Mouse (Mus musculus): ENCODE results near the gene Pycr1. TPM values are rescaled to one million over a fixed set of nuclear protein-coding genes. Genes with fewer than 3 reads are reported as not detected.

Pycr1 gene
- 0.72 TPM for polyA plus RNA-seq (2017; shearing (Covaris generic))

DNA sequence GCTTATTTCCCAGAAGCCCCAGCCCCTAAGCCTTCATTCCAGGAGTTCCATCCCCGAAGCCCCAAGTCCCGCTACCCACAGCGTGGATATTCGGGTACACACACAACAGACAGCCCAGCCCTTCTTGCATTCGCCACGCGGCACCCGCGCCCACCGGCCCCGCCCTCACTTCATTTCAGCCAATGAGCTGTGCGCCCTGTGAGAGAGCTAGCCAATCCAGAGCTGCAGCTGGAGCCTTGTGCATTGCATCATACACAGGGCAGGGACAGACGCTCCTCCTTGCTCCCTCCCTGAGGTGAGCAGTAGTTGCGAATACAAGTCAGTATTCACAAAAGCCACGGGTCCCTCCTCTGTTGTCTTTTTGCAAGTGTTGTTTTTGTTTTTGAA lies at the start of gene Pycr1:
Pycr1 (minus strand) TSS at position 169 of the 387 bp plus-strand sequence.

DNA sequence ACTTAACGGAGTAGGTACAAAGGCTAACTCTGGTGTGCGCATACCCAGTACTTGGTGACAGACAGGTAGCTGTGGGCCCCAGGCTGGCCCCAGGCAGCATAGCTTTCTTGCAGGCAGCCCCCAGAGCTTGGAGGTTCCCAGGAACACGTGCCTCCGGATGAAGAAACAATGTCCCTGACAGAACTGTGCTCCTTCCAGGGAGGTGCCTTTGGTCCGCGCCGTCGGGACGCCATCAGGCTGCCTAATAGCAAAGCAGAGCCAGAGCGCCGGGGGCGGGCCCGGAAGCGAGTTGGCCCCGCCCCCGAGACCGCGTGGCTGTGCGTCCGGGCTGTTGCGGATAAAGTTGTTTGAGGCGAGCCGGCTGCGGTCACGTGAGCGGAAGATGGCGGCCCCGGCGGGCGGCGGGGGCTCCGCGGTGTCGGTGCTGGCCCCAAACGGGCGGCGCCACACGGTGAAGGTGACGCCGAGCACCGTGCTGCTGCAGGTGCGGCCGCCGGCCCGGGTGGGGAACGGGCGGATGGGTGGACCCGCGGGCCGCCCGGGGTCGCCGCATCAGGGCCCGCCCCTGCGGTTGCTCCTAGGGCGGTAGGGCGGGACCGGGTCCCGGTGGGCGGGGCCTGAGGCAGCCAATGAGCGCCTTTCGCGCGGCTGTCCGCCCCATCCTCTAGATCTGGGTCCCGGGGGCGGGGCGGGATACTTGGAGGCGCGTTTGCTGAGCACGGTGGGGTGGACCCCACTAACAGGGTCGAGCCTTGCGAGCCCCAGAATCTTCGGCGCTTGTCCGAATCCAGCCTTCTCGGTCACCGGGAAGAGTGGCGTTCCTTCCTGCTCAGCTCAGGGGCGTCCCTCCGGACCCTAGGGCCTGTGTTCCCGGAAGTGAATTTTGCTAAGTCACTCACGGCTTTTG lies 29.4 kb upstream of the Pycr1 start, which contains the start of gene Aspscr1:
Aspscr1 (plus strand) TSS at position 287 of the 907 bp plus-strand sequence.

DNA sequence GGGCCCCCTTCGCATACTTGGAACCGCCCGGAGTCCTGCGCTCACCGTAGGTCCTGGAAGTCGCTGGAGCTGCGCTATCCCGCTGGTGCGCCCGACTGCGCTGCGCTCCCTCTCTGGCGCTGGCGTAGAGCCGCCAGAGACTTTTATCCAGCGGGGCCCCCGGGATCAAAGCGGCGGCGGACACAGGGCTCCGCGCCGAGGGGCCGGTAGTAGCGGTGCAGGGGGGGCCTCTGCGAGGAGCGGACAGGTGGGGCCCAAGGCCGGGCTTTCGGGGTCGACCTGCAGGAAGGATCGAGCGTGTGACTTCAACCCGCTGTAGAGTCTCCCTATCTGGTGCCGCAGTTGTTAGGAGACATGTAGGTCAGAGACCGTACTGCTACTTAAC lies 17.5 kb upstream of the Pycr1 start, which contains the start of gene Notum:
Notum (minus strand) TSS at position 100 of the 385 bp plus-strand sequence.

DNA sequence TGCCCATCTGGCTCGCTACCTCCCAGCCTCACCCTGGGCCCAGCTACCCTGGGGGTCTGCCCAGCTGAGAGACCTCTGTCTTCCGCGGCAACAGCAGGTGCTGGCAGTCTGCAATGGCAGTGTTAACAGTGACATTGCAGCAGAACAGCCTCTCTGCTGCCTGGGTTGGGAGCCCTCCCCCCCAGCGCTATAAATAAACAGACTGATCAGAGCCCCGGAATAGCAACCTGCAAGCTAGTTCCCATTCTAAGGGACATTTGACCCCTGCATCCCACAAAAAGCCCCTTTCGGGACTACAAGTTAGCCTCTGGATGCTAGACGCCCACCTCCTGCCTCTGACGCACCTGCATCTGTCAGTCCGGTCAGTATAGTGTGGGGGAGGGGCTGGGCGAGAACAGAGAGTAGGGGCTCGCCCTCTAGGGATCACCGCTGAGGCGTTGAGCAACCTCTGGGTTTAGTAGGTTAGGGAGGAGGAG lies 4.5 kb upstream of the Pycr1 start, which contains the start of gene Myadml2:
Myadml2 (minus strand) TSS at position 158 of the 476 bp plus-strand sequence.

DNA sequence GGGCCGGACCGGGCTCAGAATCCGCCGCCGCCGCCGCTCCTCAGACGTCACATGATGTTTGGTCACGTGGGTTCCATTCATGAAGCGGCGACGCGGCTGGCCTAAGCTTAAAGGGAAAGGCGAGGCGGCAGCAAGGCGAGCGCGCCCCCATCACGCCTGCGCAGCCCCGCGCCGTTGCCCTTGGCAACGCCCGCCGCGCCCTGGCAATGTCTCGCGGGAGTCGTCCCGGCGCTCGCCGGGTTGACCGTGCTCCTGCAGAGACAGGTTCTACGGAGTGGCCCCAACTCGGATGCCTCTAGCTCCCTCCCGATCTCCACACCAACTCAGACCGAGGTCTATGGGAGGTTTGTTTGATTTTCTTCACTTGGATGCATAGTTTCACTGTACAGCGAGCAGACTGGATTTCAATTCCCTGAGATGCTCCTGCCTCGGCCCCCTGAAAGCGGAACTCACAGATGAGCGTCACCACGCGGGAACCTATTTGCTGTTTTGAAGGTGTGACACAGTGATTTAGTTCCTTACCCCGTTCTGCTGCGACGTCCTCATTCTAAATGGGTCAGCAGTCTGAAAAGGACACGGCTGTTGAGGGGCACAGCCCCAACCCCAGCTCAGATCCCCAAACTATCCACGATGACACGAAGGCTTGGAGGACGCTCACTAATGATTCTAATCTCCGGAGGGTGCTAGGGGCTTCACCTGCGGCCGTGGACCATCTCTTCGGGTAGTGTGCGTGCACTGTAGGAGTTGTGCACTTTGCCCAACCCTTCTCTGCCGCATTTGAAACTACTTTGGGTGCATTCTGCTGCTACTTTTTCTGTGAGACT lies 9.8 kb downstream of the Pycr1 start, which contains the start of gene Mafg:
Mafg (minus strand) TSS at position 81 of the 824 bp plus-strand sequence.

DNA sequence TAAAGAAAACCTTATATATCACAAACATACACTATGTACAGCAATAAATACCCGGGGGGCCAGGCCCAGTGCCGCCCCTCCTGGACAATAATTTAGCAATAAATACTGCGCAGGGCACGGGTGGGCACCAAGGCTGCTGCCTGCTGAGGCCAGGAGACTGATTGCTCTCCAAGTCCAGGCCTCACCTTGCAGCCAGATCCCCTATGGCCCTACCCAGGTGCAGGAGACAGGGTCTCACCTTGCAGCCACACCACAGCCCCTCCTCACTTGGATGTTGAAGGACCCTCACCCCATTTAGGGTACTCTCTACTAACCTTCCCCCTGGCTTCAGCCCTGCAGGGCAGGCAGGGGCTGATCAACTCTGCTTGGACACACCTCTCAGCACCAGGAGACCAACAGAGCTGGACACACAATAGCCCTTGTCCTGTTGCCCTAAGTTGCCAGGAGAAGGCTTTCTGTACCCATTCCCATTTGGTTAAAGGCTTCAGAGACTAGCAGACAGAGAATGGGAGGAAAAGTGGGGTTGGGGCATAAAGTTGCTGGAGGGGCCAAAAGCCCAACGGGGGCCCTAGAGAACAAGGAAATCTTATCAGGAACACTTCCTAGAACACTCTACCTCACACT lies 18.3 kb downstream of the Pycr1 start, which contains the start of gene Sirt7:
Sirt7 (minus strand) TSS at position 89 of the 624 bp plus-strand sequence.

DNA sequence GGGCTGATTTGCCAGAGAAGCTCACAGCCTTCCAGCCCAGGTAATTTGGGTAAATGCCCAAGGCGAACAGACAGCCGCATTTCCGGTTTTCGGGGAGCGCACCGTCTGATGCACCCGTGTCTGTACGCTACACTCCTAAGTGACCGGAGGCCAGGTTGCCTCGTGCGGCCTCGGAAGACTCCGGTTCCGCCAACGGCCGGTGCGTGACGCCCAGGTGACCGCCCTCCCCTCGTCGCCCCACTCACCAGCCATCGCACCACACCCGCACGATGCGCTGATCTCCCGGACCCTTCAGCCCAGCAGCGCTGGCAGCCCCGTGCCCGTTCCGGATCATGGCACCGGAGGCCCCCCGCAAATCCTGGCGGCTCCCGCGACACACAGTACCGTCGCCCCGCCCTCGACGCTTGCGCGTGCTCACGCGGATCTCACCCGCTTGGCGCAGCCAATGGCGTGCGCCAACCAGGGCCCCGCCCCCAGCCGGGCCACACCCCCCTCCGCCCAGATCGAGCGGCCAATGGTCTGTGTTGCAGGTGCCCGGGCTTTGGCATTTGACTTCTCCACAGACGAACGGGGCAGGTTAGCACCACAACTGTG lies 26.0 kb downstream of the Pycr1 start, which contains the start of gene Pcyt2:
Pcyt2 (minus strand) TSS at position 418 of the 594 bp plus-strand sequence.

DNA sequence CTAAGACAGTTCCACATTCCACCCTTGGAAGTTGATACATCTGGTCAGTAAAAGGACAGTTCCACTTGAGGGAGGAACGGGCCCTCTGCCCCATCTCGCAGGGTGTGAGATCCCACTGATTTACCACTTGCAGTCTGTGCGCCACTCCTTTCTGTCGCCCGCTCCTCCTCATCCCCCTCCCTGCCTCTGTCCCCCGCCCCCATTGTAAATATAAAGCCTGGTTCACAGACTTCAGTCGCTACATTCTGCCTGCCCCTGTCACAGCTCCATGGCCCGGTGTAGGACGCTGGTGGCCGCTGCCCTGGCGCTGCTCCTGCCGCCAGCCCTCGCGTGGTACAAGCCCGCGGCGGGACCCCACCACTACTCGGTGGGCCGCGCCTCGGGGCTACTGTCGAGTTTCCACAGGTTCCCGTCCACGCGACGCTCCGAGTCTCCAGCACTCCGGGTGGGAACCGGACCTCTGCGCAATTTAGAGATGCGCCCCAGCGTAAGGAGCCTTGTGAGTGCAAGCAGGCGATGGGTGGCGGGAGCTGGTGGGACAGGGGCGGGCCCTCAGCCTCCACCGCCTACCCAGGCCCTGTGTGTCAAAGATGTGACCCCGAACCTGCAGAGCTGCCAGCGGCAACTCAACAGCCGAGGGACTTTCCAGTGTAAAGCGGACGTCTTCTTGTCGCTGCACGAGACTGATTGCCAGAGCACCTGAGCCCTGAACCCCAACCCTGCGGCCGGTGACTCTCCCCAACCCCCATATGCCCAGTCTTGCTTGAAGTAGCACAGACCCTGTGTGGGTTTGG lies 35.1 kb downstream of the Pycr1 start, which contains the start of gene Npb:
Npb (plus strand) TSS at position 237 of the 794 bp plus-strand sequence.

DNA sequence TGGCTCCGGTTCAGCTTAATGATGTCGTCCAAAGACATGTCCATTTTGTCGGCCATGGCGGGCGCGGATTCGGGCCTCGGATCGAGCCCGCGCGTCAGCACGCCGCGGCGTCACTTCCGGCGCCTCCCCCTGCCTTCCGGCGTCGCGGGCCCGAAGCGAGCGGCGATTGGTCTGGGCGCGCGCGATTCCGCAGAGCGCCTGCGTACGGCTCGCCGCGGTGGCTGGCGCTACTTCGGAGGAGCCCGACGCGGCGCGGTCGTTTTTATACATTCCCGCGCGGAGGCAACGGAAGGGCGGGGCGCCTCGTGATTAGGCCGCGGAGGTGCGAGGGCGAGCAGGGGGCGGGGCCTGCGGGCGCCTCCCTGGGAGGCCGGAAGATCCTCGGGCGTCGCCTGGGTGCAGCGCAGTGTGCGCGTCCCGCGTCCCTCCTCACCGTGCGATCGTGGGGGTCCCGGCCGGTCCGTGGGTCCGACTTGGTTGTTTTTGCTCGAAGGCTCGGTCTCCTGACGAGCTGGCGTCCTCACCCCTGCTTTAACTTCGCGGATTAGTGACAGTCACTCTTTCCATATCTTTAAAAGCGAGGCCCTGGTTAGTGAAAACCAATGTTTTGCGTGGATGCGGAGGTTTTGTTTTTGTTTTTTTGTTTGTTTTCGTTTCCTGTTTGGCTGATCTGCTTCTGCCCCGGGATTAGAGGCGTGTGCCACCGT lies 45.1 kb downstream of the Pycr1 start, which contains the start of the genes Alyref and Anapc11:
Alyref (minus strand) TSS at position 83 of the 707 bp plus-strand sequence.
Anapc11 (plus strand) TSS at position 139 of the 707 bp plus-strand sequence.

Other genes with a start within 250 kb of the Pycr1 start
- 7.2 TPM for gene Nploc4, start 206.1 kb downstream of the Pycr1 start, polyA plus RNA-seq (2017; shearing (Covaris generic))
- gene Tspan10, start 201.1 kb downstream of the Pycr1 start, polyA plus RNA-seq (2017; shearing (Covaris generic)): not detected
- 0.30 TPM for gene Pde6g, start 190.3 kb downstream of the Pycr1 start, polyA plus RNA-seq (2017; shearing (Covaris generic))
- 5.6 TPM for gene Oxld1, start 185.7 kb downstream of the Pycr1 start, polyA plus RNA-seq (2017; shearing (Covaris generic))
- gene Ccdc137, start 185.7 kb downstream of the Pycr1 start, polyA plus RNA-seq (2017; shearing (Covaris generic)): 50.8 TPM
- gene Arl16, start 176.2 kb downstream of the Pycr1 start, polyA plus RNA-seq (2017; shearing (Covaris generic)): 42.3 TPM
- 84.8 TPM for gene Mrpl12, start 159.2 kb downstream of the Pycr1 start, polyA plus RNA-seq (2017; shearing (Covaris generic))
- gene Slc25a10, start 151.9 kb downstream of the Pycr1 start, polyA plus RNA-seq (2017; shearing (Covaris generic)): 12.9 TPM
- gene Gcgr, start 113.1 kb downstream of the Pycr1 start, polyA plus RNA-seq (2017; shearing (Covaris generic)): not detected
- 95.6 TPM for gene Mcrip1, start 94.0 kb downstream of the Pycr1 start, polyA plus RNA-seq (2017; shearing (Covaris generic))
- gene Ppp1r27, start 92.6 kb downstream of the Pycr1 start, polyA plus RNA-seq (2017; shearing (Covaris generic)): not detected
- 224 TPM for gene P4hb, start 70.5 kb downstream of the Pycr1 start, polyA plus RNA-seq (2017; shearing (Covaris generic))
- 899 TPM for gene Arhgdia, start 62.1 kb downstream of the Pycr1 start, polyA plus RNA-seq (2017; shearing (Covaris generic))
- gene Alyref, start 45.4 kb downstream of the Pycr1 start, polyA plus RNA-seq (2017; shearing (Covaris generic)): 3.4 TPM
- 147 TPM for gene Anapc11, start 45.3 kb downstream of the Pycr1 start, polyA plus RNA-seq (2017; shearing (Covaris generic))
- 0.92 TPM for gene Npb, start 35.3 kb downstream of the Pycr1 start, polyA plus RNA-seq (2017; shearing (Covaris generic))
- gene Pcyt2, start 25.8 kb downstream of the Pycr1 start, polyA plus RNA-seq (2017; shearing (Covaris generic)): 206 TPM
- 128 TPM for gene Sirt7, start 18.5 kb downstream of the Pycr1 start, polyA plus RNA-seq (2017; shearing (Covaris generic))
- 8.0 TPM for gene Mafg, start 10.2 kb downstream of the Pycr1 start, polyA plus RNA-seq (2017; shearing (Covaris generic))
- gene Myadml2, start 4.4 kb upstream of the Pycr1 start, polyA plus RNA-seq (2017; shearing (Covaris generic)): 0.40 TPM
- gene Notum, start 17.4 kb upstream of the Pycr1 start, polyA plus RNA-seq (2017; shearing (Covaris generic)): not detected
- gene Aspscr1, start 29.2 kb upstream of the Pycr1 start, polyA plus RNA-seq (2017; shearing (Covaris generic)): 104 TPM
- 146 TPM for gene Cenpx, start 70.0 kb upstream of the Pycr1 start, polyA plus RNA-seq (2017; shearing (Covaris generic))
- 75.0 TPM for gene Lrrc45, start 70.2 kb upstream of the Pycr1 start, polyA plus RNA-seq (2017; shearing (Covaris generic))
- gene Rac3, start 77.7 kb upstream of the Pycr1 start, polyA plus RNA-seq (2017; shearing (Covaris generic)): 0.63 TPM
- gene Dcxr, start 83.5 kb upstream of the Pycr1 start, polyA plus RNA-seq (2017; shearing (Covaris generic)): 26.8 TPM
- not detected for gene Cbr2, start 88.3 kb upstream of the Pycr1 start, polyA plus RNA-seq (2017; shearing (Covaris generic))
- gene Hmga1b, start 119.0 kb upstream of the Pycr1 start, polyA plus RNA-seq (2017; shearing (Covaris generic)): 10.3 TPM
- gene Rfng, start 140.4 kb upstream of the Pycr1 start, polyA plus RNA-seq (2017; shearing (Covaris generic)): 1.8 TPM
- gene Gps1, start 140.5 kb upstream of the Pycr1 start, polyA plus RNA-seq (2017; shearing (Covaris generic)): 183 TPM
- 50.4 TPM for gene Dus1l, start 152.6 kb upstream of the Pycr1 start, polyA plus RNA-seq (2017; shearing (Covaris generic))
- gene Fasn, start 180.8 kb upstream of the Pycr1 start, polyA plus RNA-seq (2017; shearing (Covaris generic)): 50.9 TPM

Data from CD4-positive, CD25-positive, alpha-beta regulatory T cell, adult 9 weeks (primary cell).